Mouse (Mus musculus) brown adipose tissue, adult 24 weeks (tissue): ENCODE measurements around the gene Rpgr. TPM values are rescaled to one million over a fixed set of nuclear protein-coding genes. Genes with fewer than 3 reads are reported as not detected.
A peak's percentile ranks its signal among the peaks of the same experiment; 100 is the strongest.

Source experiments
- H3K27ac ChIP-seq: fragments of 200-500 bp; replicated peaks from 2 replicates; pipeline ENCODE4 v1.5.1; 2012; ENCODE audit warnings: low read depth, mild to moderate bottlenecking, low read length
- H3K4me1 ChIP-seq: fragments of 200-500 bp; 2 replicates; pipeline ENCODE4 v1.6.1; 2012; ENCODE audit warnings: low read length, mixed read lengths; ENCODE audit not compliant: control insufficient read depth, insufficient read depth, insufficient read length
- H3K4me3 ChIP-seq: fragments of 200-500 bp; 2 replicates; pipeline ENCODE4 v1.5.1; 2012; ENCODE audit warnings: low read depth, mild to moderate bottlenecking, low read length, moderate library complexity; ENCODE audit not compliant: insufficient read depth
- polyA plus RNA-seq: library from polyadenylated mRNA; stranded (reverse); fragments of >200 nt; gene quantifications from 2 replicates; pipeline ENCODE4 v1.2.4, GENCODE M21; 2012; ENCODE audit not compliant: missing spikeins, insufficient read depth, insufficient read length

The Rpgr gene
- polyA plus RNA-seq = 5.0 and 5.2 TPM in 2 replicates

- Histone ChIP-seq H3K4me3 (peak within 1 kb of the TSS; percentile 74), H3K4me1 (no peaks in the 10 kb centered on the region), H3K27ac (peak within 1 kb of the TSS; percentile 68)
Observed at GRCm38 (mm10) chrX:10216410-10216949, at the start of gene Rpgr. Gene Rpgr, minus strand, starts transcription at chrX:10216920.

- Histone ChIP-seq H3K27ac (peak overlapping the region; percentile 96), H3K4me1 (no peaks in the 10 kb centered on the region; the same call in 1 of the 2 replicates), H3K4me3 (no peak overlapping the region)
Observed at GRCm38 (mm10) chrX:10258260-10258659, 41.5 kb upstream of the Rpgr start.

GRCm38 (mm10) chrX:10257774-10258173, 41.1 kb upstream of the Rpgr start:
- H3K27ac ChIP-seq = peak overlapping the region; percentile 96
- no peaks in the 10 kb centered on the region; the same call in 1 of the 2 replicates for H3K4me1 ChIP-seq
- no peak overlapping the region for H3K4me3 ChIP-seq

GRCm38 (mm10) chrX:10251852-10252504, 35.3 kb upstream of the Rpgr start, which contains the start of gene Otc:
Gene Otc, plus strand, starts transcription at chrX:10252305.
- Histone ChIP-seq H3K27ac (peak within 1 kb of the TSS; percentile 48), H3K4me1 (no peaks in the 10 kb centered on the region)

GRCm38 (mm10) chrX:10251357-10251756, 34.6 kb upstream of the Rpgr start:
- peak overlapping the region; percentile 45; the same call in 1 of the 2 replicates for H3K27ac ChIP-seq

More at GRCm38 (mm10) chrX:10251852-10252504, 35.3 kb upstream of the Rpgr start, which contains the start of gene Otc:
- no peak within 1 kb of the TSS for H3K4me3 ChIP-seq

GRCm38 (mm10) chrX:10243916-10244315, 27.2 kb upstream of the Rpgr start:
- Histone ChIP-seq H3K4me3 (no peak overlapping the region), H3K27ac (no peak overlapping the region), H3K4me1 (no peaks in the 10 kb centered on the region)

More at GRCm38 (mm10) chrX:10251357-10251756, 34.6 kb upstream of the Rpgr start:
- no peaks in the 10 kb centered on the region for H3K4me1 ChIP-seq
- no peak overlapping the region for H3K4me3 ChIP-seq

GRCm38 (mm10) chrX:10239515-10239914, 22.8 kb upstream of the Rpgr start:
- no peaks in the 10 kb centered on the region for H3K4me1 ChIP-seq
- H3K4me3 ChIP-seq = no peak overlapping the region
- H3K27ac ChIP-seq = no peak overlapping the region

- Histone ChIP-seq H3K27ac (no peak overlapping the region), H3K4me3 (no peak overlapping the region), H3K4me1 (peaks cover 3% of the 10 kb centered on the region; the same call in 1 of the 2 replicates)
Observed at GRCm38 (mm10) chrX:10234617-10235016, 17.9 kb upstream of the Rpgr start.

GRCm38 (mm10) chrX:10233051-10233450, 16.3 kb upstream of the Rpgr start:
- Histone ChIP-seq H3K27ac (peak overlapping the region; percentile 60), H3K4me3 (no peak overlapping the region)

GRCm38 (mm10) chrX:10219281-10219680, 2.6 kb upstream of the Rpgr start:
- Histone ChIP-seq H3K4me1 (no peaks in the 10 kb centered on the region), H3K27ac (no peak overlapping the region), H3K4me3 (no peak overlapping the region)

More at GRCm38 (mm10) chrX:10233051-10233450, 16.3 kb upstream of the Rpgr start:
- H3K4me1 ChIP-seq = peaks cover 3% of the 10 kb centered on the region; the same call in 1 of the 2 replicates

- peak overlapping the region; percentile 68 for H3K27ac ChIP-seq
- peak overlapping the region; percentile 74 for H3K4me3 ChIP-seq
- no peaks in the 10 kb centered on the region for H3K4me1 ChIP-seq
Observed at GRCm38 (mm10) chrX:10215972-10216371, 748 bp downstream of the Rpgr start.

- H3K4me3 ChIP-seq = no peak overlapping the region
- H3K4me1 ChIP-seq = no peaks in the 10 kb centered on the region
- H3K27ac ChIP-seq = no peak overlapping the region
Observed at GRCm38 (mm10) chrX:10205937-10206336, 10.8 kb downstream of the Rpgr start.

- H3K27ac ChIP-seq = no peak overlapping the region
- no peaks in the 10 kb centered on the region for H3K4me1 ChIP-seq
- no peak overlapping the region for H3K4me3 ChIP-seq
Observed at GRCm38 (mm10) chrX:10201289-10201688, 15.4 kb downstream of the Rpgr start.

- H3K4me1 ChIP-seq = no peaks in the 10 kb centered on the region
- H3K27ac ChIP-seq = no peak overlapping the region
- H3K4me3 ChIP-seq = no peak overlapping the region
Observed at GRCm38 (mm10) chrX:10152390-10152789, 64.3 kb downstream of the Rpgr start.

GRCm38 (mm10) chrX:10117065-10117719, 99.5 kb downstream of the Rpgr start, which contains the start of gene Srpx:
Gene Srpx, minus strand, starts transcription at chrX:10117709.
- Histone ChIP-seq H3K4me3 (peak within 1 kb of the TSS; percentile 24), H3K27ac (no peak within 1 kb of the TSS)

More at GRCm38 (mm10) chrX:10117065-10117719, 99.5 kb downstream of the Rpgr start, which contains the start of gene Srpx:
- H3K4me1 ChIP-seq = no peaks in the 10 kb centered on the region
